Mouse (Mus musculus) mesoderm, embryonic 11.5 days (tissue): ENCODE measurements around the gene Thy1.
A peak's percentile ranks its signal among the peaks of the same experiment; 100 is the strongest.

Experiments
- DNase-seq: peaks from one replicate; pipeline ENCODE4 v3.0.0-alpha.2; 2012; ENCODE audit warnings: low read depth, low spot score

Gene Thy1

GRCm38 (mm10) chr9:44067241-44067959 lies 24.2 kb downstream of the Thy1 start:
- no peak for DNase-seq

- DNase-seq: no peak
These were observed 24.8 kb downstream of the Thy1 start for GRCm38 (mm10) chr9:44067960-44068330.

- DNase-seq: no peak
These were observed 26.1 kb downstream of the Thy1 start for GRCm38 (mm10) chr9:44069252-44069651.

DNA sequence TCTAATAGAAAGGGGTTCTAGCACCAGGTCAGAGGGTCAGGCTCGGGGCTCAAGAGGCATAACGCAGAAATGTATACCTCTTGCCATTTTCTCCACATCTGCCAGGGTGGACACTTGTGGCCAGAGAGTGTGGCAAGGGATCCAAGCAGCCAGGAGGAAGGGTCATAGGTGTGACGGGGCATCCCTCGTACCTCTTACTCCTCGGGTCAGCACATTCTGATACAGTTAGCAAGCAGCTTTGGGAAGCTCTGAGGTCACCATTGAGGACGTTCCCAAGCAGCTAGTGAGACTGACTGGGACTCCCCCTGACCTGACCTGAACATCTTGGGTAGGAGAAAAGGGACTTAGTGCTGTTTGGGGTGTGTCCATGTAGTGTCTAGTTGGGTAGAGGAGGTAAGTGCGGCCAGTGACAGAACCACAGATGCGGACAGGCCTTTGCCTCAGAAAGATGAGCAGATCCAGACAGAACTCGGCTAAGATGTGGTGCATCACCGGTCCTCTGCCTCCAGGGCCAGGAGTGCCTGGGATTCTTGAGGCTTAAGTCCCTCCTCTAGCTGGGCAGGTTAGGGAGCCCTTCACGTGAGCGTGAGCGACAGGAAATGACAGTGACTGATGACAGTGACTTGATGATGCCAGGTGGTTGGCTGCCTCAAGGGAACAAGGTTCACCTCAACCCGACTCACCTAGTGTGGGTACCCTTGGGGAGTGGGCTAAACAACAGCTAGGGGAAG lies 27.1 kb downstream of the Thy1 start:
- DNase-seq: no peak

GRCm38 (mm10) chr9:44070844-44071231 lies 27.7 kb downstream of the Thy1 start:
- no peak for DNase-seq

- DNase-seq: peak; percentile 73
These were observed 28.9 kb downstream of the Thy1 start for GRCm38 (mm10) chr9:44071914-44072598.

- DNase-seq: no peak
These were observed 29.4 kb downstream of the Thy1 start for GRCm38 (mm10) chr9:44072599-44072915.

DNA sequence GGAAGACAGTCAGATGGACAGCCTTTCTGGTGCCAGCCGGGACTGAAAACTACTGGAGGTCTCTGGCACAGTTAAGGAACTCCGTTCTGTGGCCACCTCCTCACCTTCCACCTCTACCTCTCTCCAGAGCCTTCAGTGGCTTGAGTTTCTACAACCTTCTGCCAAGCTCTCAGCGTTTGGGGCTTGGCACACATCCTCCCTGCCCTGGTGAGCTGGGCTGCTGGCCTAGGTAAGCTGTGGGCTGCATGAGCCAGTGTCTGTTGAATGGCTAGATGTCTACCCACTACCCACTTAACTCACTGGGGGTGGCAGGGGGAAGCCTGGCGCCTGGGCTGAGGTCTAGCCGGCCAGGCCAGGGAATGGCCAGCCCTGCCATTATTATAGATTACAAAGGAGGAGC lies 29.9 kb downstream of the Thy1 start:
- no peak for DNase-seq

- DNase-seq: no peak
These were observed 31.5 kb downstream of the Thy1 start for GRCm38 (mm10) chr9:44074395-44075275.

DNA sequence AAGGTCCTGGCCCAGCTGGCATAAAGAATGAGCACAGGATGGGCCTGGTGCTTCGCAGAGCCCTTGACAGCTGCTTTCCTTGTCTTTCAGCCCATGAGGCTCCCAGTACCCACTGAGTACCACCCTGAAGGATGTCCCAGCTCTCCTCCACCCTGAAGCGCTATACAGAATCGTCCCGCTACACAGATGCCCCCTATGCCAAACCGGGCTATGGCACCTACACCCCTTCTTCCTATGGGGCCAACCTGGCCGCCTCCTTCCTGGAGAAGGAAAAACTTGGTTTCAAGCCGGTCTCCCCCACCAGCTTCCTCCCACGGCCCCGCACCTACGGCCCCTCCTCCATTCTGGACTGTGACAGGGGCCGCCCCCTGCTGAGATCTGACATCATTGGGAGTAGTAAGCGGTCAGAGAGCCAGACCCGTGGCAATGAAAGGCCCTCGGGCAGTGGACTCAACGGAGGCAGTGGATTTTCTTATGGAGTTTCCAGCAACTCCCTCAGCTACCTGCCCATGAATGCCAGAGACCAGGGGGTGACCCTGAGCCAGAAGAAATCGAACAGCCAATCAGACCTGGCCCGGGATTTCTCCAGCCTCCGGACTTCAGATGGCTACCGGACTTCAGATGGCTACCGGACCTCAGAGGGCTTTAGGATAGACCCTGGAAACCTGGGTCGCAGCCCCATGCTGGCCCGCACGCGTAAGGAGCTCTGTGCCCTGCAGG lies 32.3 kb downstream of the Thy1 start:
- no peak for DNase-seq

GRCm38 (mm10) chr9:44075996-44076763 lies 33.0 kb downstream of the Thy1 start:
- DNase-seq: no peak

DNA sequence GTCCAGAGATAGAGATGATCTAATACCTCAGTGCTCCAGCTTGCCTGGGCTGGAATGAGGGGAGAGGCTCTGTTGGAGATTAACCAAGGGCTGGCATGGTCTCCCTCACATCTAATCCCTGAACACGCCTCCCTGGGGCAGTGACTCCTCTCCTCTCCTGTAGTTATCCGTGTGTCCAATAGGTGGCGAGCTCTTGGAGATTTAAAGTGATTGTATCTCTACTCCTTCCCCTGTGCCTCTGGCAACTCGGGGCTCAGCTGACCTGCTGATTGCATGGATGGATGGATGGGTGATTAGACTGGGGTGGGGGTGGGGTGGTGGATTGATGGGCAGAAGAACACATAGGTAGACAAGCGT lies 33.6 kb downstream of the Thy1 start:
- DNase-seq: no peak

DNA sequence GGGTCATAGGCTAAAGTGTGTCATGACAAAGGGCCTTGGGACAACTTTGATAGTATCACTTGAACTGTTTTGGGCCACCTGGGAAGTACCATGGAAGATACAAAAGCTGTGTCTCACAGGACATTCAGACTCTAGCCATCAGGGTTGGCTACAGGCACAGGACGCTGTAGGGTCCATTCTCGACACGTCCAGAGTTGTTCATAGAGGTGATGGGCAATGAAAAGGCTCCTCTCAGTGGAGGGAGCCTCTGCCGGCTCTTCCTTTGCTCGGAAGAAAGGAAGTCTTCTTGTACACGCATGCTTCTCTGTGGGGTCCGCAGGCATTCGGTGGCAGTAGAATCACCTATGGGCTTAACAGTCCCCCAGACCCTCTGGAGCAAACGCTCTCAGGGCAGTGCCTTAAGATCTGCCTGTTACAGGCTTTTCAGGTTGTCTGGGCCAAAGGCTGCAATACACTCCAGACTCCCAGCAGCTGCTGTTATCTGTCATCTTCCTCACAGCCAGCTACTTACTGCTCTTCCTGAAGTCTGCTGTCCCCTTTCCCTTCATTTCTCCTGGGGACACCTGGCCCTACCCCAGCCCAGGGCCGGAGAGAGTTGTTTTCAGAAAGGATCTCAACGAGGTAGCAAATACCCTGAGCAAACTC lies 34.2 kb downstream of the Thy1 start:
- DNase-seq: no peak

DNA sequence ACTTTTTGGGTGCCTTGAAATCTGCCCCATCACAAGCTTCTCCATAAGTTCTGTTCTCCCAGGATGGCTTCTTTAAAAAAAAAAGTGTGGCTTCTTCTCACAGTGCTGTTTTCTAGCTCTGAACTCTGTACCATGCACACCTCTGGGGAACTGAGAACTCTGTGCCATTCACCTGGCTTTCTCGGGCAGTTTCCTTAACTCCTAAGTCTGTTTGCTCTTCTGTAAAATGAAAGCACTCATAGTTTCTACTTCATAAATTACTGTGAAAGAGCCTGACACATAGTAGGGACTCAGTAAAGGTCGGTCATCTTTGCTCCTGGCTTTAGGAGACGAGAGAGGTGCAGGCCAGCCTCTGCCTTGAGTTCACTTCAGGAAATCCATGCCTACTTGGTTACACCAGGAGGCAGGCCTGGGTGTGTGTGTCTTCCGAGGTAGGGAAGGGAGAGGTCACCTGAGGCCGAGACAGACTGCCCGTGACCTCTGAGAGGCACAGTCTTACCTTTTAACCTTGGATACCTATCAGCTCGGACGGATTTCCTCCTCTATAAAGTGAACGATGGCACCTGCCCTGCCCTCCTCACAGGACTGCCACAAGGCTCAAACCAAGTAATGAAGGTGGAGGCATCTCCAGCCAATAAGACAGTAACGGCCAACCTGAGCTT lies 35.1 kb downstream of the Thy1 start:
- no peak for DNase-seq

- no peak for DNase-seq
These were observed 36.0 kb downstream of the Thy1 start for GRCm38 (mm10) chr9:44078955-44079756.

DNA sequence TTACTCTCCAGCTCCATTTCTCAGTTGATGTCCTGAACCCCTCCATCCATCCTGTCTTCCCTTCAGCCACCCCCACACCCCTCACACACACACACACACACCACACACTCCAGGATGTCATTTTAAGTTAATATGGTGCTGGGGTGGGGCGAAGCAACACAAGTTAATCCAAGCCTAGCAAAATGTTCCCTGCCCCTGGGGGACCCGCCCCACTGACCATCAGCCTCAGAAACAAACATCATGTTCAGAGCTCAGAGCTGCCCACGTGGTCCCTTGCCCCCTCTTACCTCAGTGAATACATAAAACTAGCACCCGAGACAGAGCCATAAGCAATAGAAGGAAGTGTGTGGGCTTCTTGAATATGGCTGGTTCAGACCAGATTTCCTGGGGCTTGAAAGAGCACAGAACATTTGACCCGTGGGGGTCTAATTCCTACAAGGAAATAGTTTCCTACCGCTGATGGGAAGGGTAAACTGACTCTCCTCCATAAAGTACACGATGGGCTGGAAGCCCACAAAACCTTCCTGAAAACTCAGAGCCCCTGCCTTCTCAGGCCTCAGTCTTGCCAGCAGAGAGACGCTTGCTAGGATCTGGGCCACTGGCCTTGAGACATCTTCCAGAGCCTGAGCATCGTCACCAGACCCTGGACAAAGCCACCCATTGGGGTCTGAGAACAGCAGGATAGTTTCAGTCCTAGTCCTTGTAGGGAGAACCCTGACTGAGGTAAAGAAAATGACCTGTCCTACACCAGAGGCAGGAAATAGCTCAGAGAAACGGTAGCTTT lies 37.0 kb downstream of the Thy1 start:
- no peak for DNase-seq

- no peak for DNase-seq
These were observed 37.8 kb downstream of the Thy1 start for GRCm38 (mm10) chr9:44080953-44081352.

GRCm38 (mm10) chr9:44081581-44081980 lies 38.4 kb downstream of the Thy1 start:
- no peak for DNase-seq
